Mouse (Mus musculus) CH12.LX (cell line): Measurements from ENCODE around the gene C1qc. TPM values are rescaled to one million over a fixed set of nuclear protein-coding genes. Genes with fewer than 3 reads are reported as not detected.

Experiments used
- DNase-seq: peaks from one replicate; pipeline ENCODE4 v3.0.0-alpha.2; 2013; ENCODE audit errors: extremely low read depth
- H3K27ac ChIP-seq: 2 replicates; pipeline ENCODE4 v1.5.1; 2012; ENCODE audit warnings: low read depth, mild to moderate bottlenecking, control low read depth, moderate library complexity; ENCODE audit not compliant: insufficient read depth
- H3K27me3 ChIP-seq: replicated peaks from 2 replicates; pipeline ENCODE3; 2012; ENCODE audit warnings: inconsistent platforms
- H3K36me3 ChIP-seq, 2 experiments: replicated peaks in 1 of 2; 2 replicates each; pipeline versions ENCODE3 to v1.6.1; 2012; ENCODE audit warnings: inconsistent platforms in 1 of 2, low read length in 1 of 2, mild to moderate bottlenecking in 1 of 2, mixed read lengths in 1 of 2, moderate library complexity in 1 of 2; ENCODE audit not compliant: control insufficient read depth in 1 of 2, insufficient read depth in 1 of 2
- H3K4me1 ChIP-seq, 2 experiments: 2 replicates each; pipeline ENCODE4 v1.6.1; 2012; ENCODE audit warnings: inconsistent platforms in 1 of 2, moderate library complexity in 1 of 2; ENCODE audit not compliant: insufficient read depth in 2 of 2, control insufficient read depth in 1 of 2
- H3K4me2 ChIP-seq: 2 replicates; pipeline ENCODE4 v1.6.1; 2012; ENCODE audit warnings: low read depth, mild to moderate bottlenecking, control low read depth; ENCODE audit not compliant: poor library complexity, insufficient read depth, severe bottlenecking
- H3K4me3 ChIP-seq, 3 experiments: fragments of 150-350 bp in 1 of 3; sonication (generic) in 1 of 3; replicated peaks in 1 of 3; 2 replicates each; pipeline versions ENCODE3 to v1.5.1; 2011 to 2012; ENCODE audit warnings: low read depth in 2 of 3, low read length in 2 of 3, mild to moderate bottlenecking in 2 of 3, moderate library complexity in 2 of 3, control low read depth in 1 of 3, improper control_type of control experiment in 1 of 3, inconsistent platforms in 1 of 3, mixed read lengths in 1 of 3; ENCODE audit not compliant: poor library complexity in 1 of 3
- H3K79me2 ChIP-seq: replicated peaks from 2 replicates; pipeline ENCODE4 v1.6.1; 2012; ENCODE audit warnings: mild to moderate bottlenecking, moderate library complexity; ENCODE audit not compliant: control insufficient read depth, poor library complexity, insufficient read depth, severe bottlenecking; ENCODE audit errors: extremely low read depth
- H3K9ac ChIP-seq: 2 replicates; pipeline ENCODE4 v1.6.1; 2012; ENCODE audit warnings: low read depth, mild to moderate bottlenecking, control low read depth, moderate library complexity; ENCODE audit not compliant: insufficient read depth
- H3K9me3 ChIP-seq: replicated peaks from 2 replicates; pipeline ENCODE3; 2012; ENCODE audit warnings: low read length, inconsistent platforms, mixed read lengths
- BHLHE40 ChIP-seq: IDR thresholded peaks from 2 replicates; pipeline ENCODE4 v1.6.1; 2011; ENCODE audit warnings: mild to moderate bottlenecking, low read depth, low read length, improper control_type of control experiment
- CHD2 ChIP-seq: IDR thresholded peaks from 2 replicates; pipeline ENCODE4 v1.6.1; 2011; ENCODE audit warnings: low read length, improper control_type of control experiment
- EP300 ChIP-seq: IDR thresholded peaks from 2 replicates; pipeline ENCODE4 v1.6.1; 2011; ENCODE audit warnings: low read length, improper control_type of control experiment
- ETS1 ChIP-seq: conservative IDR thresholded peaks from 2 replicates; pipeline ENCODE4 v1.6.1; 2012; ENCODE audit warnings: low read depth, mild to moderate bottlenecking, inconsistent platforms, low read length, improper control_type of control experiment, moderate library complexity
- GABPA ChIP-seq: IDR thresholded peaks from 2 replicates; pipeline ENCODE4 v1.6.1; 2012; ENCODE audit warnings: low read depth, low read length, improper control_type of control experiment, inconsistent platforms; ENCODE audit not compliant: insufficient replicate concordance
- HCFC1 ChIP-seq: IDR thresholded peaks from 2 replicates; pipeline ENCODE4 v1.6.1; 2012; ENCODE audit warnings: low read depth, mild to moderate bottlenecking, inconsistent platforms, low read length, improper control_type of control experiment
- IRF4 ChIP-seq: IDR thresholded peaks from 2 replicates; pipeline ENCODE4 v1.6.1; 2014; ENCODE audit warnings: low read depth, mild to moderate bottlenecking, inconsistent platforms, low read length, improper control_type of control experiment
- JUND ChIP-seq: conservative IDR thresholded peaks from 2 replicates; pipeline ENCODE4 v1.6.1; 2011; ENCODE audit warnings: low read depth, low read length, improper control_type of control experiment
- MEF2A ChIP-seq: IDR thresholded peaks from 2 replicates; pipeline ENCODE4 v1.6.1; 2014; ENCODE audit warnings: low read depth, mild to moderate bottlenecking, inconsistent platforms, low read length, improper control_type of control experiment, borderline replicate concordance
- MXI1 ChIP-seq: IDR thresholded peaks from 2 replicates; pipeline ENCODE4 v1.6.1; 2011; ENCODE audit warnings: mild to moderate bottlenecking, low read depth, low read length, improper control_type of control experiment
- NELFE ChIP-seq: IDR thresholded peaks from 2 replicates; pipeline ENCODE4 v1.6.1; 2011; ENCODE audit warnings: low read depth, low read length, improper control_type of control experiment
- NRF1 ChIP-seq: IDR thresholded peaks from 2 replicates; pipeline ENCODE4 v1.6.1; 2014; ENCODE audit warnings: low read depth, mild to moderate bottlenecking, inconsistent platforms, low read length, improper control_type of control experiment, moderate library complexity
- PAX5 ChIP-seq: IDR thresholded peaks from 2 replicates; pipeline ENCODE4 v1.6.1; 2012; ENCODE audit warnings: low read length, inconsistent platforms, mixed read lengths
- POLR2AphosphoS2 ChIP-seq: IDR thresholded peaks from 2 replicates; pipeline ENCODE4 v1.6.1; 2011; ENCODE audit warnings: low read depth, low read length, improper control_type of control experiment
- RAD21 ChIP-seq: IDR thresholded peaks from 2 replicates; pipeline ENCODE4 v1.6.1; 2011; ENCODE audit warnings: low read depth, mild to moderate bottlenecking, low read length, improper control_type of control experiment, moderate library complexity
- SMC3 ChIP-seq: IDR thresholded peaks from 2 replicates; pipeline ENCODE4 v1.6.1; 2011; ENCODE audit warnings: low read depth, low read length, improper control_type of control experiment
- UBTF ChIP-seq: IDR thresholded peaks from 2 replicates; pipeline ENCODE4 v1.6.1; 2012; ENCODE audit warnings: low read depth, mild to moderate bottlenecking, inconsistent platforms, low read length, improper control_type of control experiment, moderate library complexity
- USF2 ChIP-seq: conservative IDR thresholded peaks from 2 replicates; pipeline ENCODE4 v1.6.1; 2011; ENCODE audit warnings: low read depth, low read length, improper control_type of control experiment
- ZC3H11A ChIP-seq: IDR thresholded peaks from 2 replicates; pipeline ENCODE4 v1.6.1; 2012; ENCODE audit warnings: low read depth, mild to moderate bottlenecking, inconsistent platforms, low read length, improper control_type of control experiment
- ZKSCAN1 ChIP-seq: IDR thresholded peaks from 2 replicates; pipeline ENCODE4 v1.6.1; 2012; ENCODE audit warnings: low read depth, inconsistent platforms, low read length, improper control_type of control experiment, borderline replicate concordance
- ZNF384 ChIP-seq: IDR thresholded peaks from 2 replicates; pipeline ENCODE4 v1.6.1; 2012; ENCODE audit warnings: low read depth, low read length, improper control_type of control experiment, inconsistent platforms
- dilution Hi-C: fragments of 300-500 bp; cut with MboI; formaldehyde crosslinking; loops from 2 replicates; pipeline ENCODE4 v1.14.3; 2020; ENCODE audit warnings: low sequenced_read_pairs; ENCODE audit not compliant: extremely low pct_unique_long_range_greater_than_20kb, extremely low pct_ligation_motif_present
- in situ Hi-C: fragments of 300-500 bp; cut with MboI; formaldehyde crosslinking; loops from 3 replicates; pipeline ENCODE4 v1.14.3; 2019; ENCODE audit warnings: low sequenced_read_pairs, low pct_ligation_motif_present, low pct_unique_long_range_greater_than_20kb, mixed read lengths
- polyA plus RNA-seq: library from polyadenylated mRNA; unstranded; fragments of >175 nt; gene quantifications from 2 replicates; pipeline ENCODE4 v1.2.1, GENCODE M21; 2012; ENCODE audit warnings: low read depth; ENCODE audit not compliant: insufficient read length
- total RNA-seq, 2 experiments: library from RNA; depleted of rRNA; stranded (reverse); fragments of 300-350 nt in 1 of 2; fragments of >200 nt in 1 of 2; gene quantifications; 2 replicates each; pipeline ENCODE4 v1.2.3; 2012 to 2014

The C1qc gene
- total and polyA plus RNA-seq, 3 experiments: not detected

DNA sequence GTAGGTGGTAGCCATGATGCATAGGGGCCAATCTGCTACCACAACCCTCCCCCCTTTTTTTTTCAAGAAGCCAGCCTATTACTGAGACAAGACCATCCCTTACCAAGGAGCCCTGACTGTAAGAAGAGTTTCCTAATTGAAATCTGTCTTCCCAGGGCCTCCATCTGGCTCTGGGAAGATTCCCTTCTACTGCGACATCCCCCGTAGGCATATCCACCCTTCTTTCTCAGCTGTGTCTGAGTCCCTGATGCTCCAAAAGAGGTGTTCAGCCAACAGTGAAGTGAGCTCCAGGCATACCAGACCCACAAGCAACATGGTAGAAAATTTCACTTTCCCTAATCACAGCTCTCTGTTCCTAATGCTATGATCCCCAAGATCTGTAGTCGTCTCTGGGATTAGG is 26.7 kb upstream of the C1qc start:
- no peak overlapping the region for H3K4me3 ChIP-seq
- peaks cover 80% of the 10 kb centered on the region for H3K27me3 ChIP-seq
- H3K36me3 ChIP-seq: no peaks in the 10 kb centered on the region
- H3K4me2 ChIP-seq: no peak overlapping the region
- in situ Hi-C loops (no loop called here), dilution Hi-C loops (no loop called here)
- no peaks in the 10 kb centered on the region for H3K79me2 ChIP-seq
- no peaks in the 10 kb centered on the region for H3K9me3 ChIP-seq
- TF ChIP-seq ZKSCAN1 (no peak), ETS1 (no peak)
- TF ChIP-seq, all 38 proteins: peak for 0
- no peaks in the 10 kb centered on the region for H3K4me1 ChIP-seq
- no peak for DNase-seq
- H3K9ac ChIP-seq: no peak overlapping the region
- H3K27ac ChIP-seq: no peak overlapping the region

DNA sequence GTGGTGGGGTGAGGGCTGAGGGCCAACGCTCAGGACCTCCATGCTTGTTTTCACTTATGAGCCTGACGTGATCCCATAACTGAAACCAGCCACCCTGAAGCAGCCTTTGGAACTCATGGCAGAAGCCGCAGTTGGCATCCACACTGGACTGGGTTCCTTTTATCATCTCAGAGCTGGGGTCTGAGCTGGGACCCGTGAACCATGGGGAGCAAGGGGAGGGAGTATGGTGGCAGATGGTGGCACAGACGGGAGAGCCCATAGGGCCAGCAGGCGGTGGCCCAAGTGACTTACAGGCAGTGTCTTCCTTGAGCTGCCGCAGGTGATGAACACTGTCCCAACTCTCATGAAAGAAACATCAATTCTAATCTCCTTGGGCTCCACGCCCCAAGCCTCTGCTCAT is 26.0 kb upstream of the C1qc start:
- no peak overlapping the region for H3K27ac ChIP-seq
- dilution Hi-C loops: no loop called here

GRCm38 (mm10) chr4:136917165-136917524 is 24.3 kb upstream of the C1qc start:
- Histone ChIP-seq H3K4me1 (0 out of 4 replicates have a peak, but pooled peaks cover 0 to 2% of the 10 kb centered on the region in 2 experiments), H3K4me3 (no peak overlapping the region), H3K27me3 (peaks cover 89% of the 10 kb centered on the region), H3K9ac (no peak overlapping the region), H3K79me2 (no peaks in the 10 kb centered on the region), H3K27ac (no peak overlapping the region), H3K9me3 (no peaks in the 10 kb centered on the region), H3K4me2 (no peak overlapping the region), H3K36me3 (no peaks in the 10 kb centered on the region)
- no peak for DNase-seq
- dilution Hi-C loops (no loop called here), in situ Hi-C loops (no loop called here)
- TF ChIP-seq RAD21 (no peak), SMC3 (no peak), JUND (no peak), ZNF384 (no peak), EP300 (no peak), NRF1 (no peak), UBTF (no peak), GABPA (no peak), CHD2 (no peak), HCFC1 (no peak), IRF4 (no peak)

More for the DNA sequence above, 26.0 kb upstream of the C1qc start:
- TF ChIP-seq ETS1 (no peak), ZC3H11A (no peak), MXI1 (no peak), POLR2AphosphoS2 (no peak), NELFE (no peak), IRF4 (no peak), CHD2 (no peak), BHLHE40 (no peak), PAX5 (no peak), USF2 (no peak), JUND (no peak), MEF2A (no peak), NRF1 (no peak)
- Histone ChIP-seq H3K27me3 (peaks cover 87% of the 10 kb centered on the region), H3K4me2 (no peak overlapping the region), H3K79me2 (no peaks in the 10 kb centered on the region), H3K9me3 (no peaks in the 10 kb centered on the region), H3K4me3 (no peak overlapping the region), H3K9ac (no peak overlapping the region), H3K36me3 (no peaks in the 10 kb centered on the region), H3K4me1 (no peaks in the 10 kb centered on the region)
- DNase-seq: no peak
- in situ Hi-C loops: no loop called here
